Mouse (Mus musculus): ENCODE measurements around the gene Adat1. TPM values are rescaled to one million over a fixed set of nuclear protein-coding genes. Genes with fewer than 3 reads are reported as not detected.
A peak's percentile ranks its signal among the peaks of the same experiment; 100 is the strongest.

Adat1 gene
- total and polyA plus RNA-seq, 3 experiments = 8.3 to 9.3 TPM; not detected in 1

DNA sequence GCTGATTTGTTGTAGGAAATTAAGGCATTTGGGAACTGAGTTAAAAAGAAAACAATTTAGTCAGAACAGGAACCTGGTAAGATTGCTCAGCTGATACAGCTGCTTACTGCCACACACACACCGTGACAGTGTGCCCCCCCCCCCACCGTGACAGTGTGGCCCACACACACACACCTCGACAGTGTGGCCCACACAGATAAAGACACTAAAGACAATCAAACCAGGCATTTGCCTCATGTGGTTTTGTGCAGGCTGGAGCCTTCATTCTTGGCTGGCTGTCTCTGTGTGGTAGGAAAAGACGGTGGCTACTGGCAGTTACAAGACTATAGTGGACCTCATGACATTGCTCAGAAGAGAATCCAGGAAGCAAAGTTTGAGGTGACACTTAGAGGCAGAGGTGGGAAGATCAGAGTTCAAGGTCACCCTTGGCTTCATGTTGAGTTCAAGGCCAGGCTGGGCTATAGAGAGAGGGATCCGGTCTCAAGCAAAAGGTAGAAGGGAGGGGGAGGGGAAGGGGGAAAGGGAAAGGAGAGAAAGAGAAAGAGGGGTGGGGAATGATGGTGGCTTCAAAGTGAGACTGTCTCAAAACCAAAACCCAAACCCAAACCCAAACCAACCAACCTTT, 24.7 kb downstream of the Adat1 start (continued):
- TF ChIP-seq UBTF (IDR thresholded peaks at IDR 0.05; ENCODE audit: borderline replicate concordance, insufficient read depth, low read depth, low read length) (no peak), CHD2 (IDR thresholded peaks at IDR 0.05; ENCODE audit: low read length) (no peak), CHD1 (IDR thresholded peaks at IDR 0.05; ENCODE audit: low read depth, low read length) (no peak), ELF1 (IDR thresholded peaks at IDR 0.05; ENCODE audit: low read depth, low read length) (no peak), MXI1 (IDR thresholded peaks at IDR 0.05; ENCODE audit: low read depth, low read length) (peak; percentile 72; the same call in 1 of the 2 replicates)

DNA sequence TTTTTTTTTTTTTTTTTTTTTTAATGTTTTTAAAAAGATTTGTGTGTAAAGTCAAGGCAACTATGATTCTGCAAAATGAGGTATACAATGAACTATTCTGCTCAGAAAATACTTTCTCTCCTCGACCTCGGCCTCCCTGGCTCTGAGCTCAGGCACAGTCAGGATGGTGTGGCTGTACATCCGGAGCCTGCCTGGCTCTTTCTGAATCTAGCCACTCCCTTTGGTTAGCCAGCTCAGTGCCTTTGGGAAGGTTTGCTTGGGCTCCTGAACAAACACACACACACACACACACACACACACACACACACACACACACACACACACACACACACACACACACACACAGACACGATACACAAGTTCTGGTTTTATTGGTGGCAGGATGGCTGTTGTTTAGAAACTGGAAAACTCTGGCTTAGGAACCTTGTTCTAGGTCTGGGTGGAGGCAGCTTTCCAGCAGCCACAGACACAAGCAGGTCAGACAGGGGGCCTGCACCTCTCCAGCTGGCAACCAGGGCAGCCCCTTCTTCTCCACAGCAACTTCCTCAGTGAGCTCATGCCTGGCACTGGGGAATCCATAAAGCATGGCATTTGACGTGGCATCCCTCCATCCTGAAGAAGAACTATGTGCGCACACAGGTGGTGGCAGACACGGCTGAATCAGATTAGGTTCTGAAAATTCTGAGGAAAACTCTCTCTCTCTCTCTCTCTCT, 27.1 kb downstream of the Adat1 start:
- H3K27me3 ChIP-seq (ENCODE audit: control insufficient read depth in 1 of 2, insufficient read depth in 2 of 2, low read length in 2 of 2) = no peaks in the 10 kb centered on the region
- H3K79me2 ChIP-seq (ENCODE audit: control insufficient read depth, insufficient read depth, low read length, poor library complexity) = no peaks in the 10 kb centered on the region
- H3K36me3 ChIP-seq (ENCODE audit: control insufficient read depth in 1 of 2, insufficient read depth in 2 of 2, low read length in 2 of 2) = peaks cover 0 to 7% of the 10 kb centered on the region in 2 experiments; a peak in 3 of 4 replicates
- H3K4me3 ChIP-seq (ENCODE audit: control insufficient read depth in 1 of 2, insufficient read depth in 1 of 2, low read depth in 2 of 2, low read length in 2 of 2) = no peak overlapping the region
- DNase-seq (ENCODE audit: low read depth, low spot score) = no peak
- no peak overlapping the region for H3K9ac ChIP-seq (ENCODE audit: control insufficient read depth, low read depth, low read length, poor library complexity, severe bottlenecking)
- no peaks in the 10 kb centered on the region for H3K9me3 ChIP-seq (replicated peaks; ENCODE audit: insufficient read depth, low read length)
- no peak overlapping the region for H3K27ac ChIP-seq (ENCODE audit: control insufficient read depth, low read depth, low read length)
- peaks cover 2 to 12% of the 10 kb centered on the region in 2 experiments; a peak in 3 of 4 replicates for H3K4me1 ChIP-seq (ENCODE audit: control insufficient read depth in 1 of 2, insufficient read depth in 2 of 2, low read length in 2 of 2)
- no peak for TF ChIP-seq JUND (IDR thresholded peaks at IDR 0.05; ENCODE audit: low read depth, low read length)
- TF ChIP-seq ZNF384 (IDR thresholded peaks at IDR 0.05; ENCODE audit: low read depth, low read length) = peak; percentile 42; the same call in 1 of the 2 replicates
- no peak for TF ChIP-seq ZC3H11A (IDR thresholded peaks at IDR 0.05; ENCODE audit: low read depth, low read length)
- no peak for TF ChIP-seq POLR2AphosphoS5 (IDR thresholded peaks at IDR 0.05; ENCODE audit: borderline replicate concordance, low read depth, low read length)
- no peak for TF ChIP-seq MAFK (IDR thresholded peaks at IDR 0.05; ENCODE audit: borderline replicate concordance, low read depth, low read length)

DNA sequence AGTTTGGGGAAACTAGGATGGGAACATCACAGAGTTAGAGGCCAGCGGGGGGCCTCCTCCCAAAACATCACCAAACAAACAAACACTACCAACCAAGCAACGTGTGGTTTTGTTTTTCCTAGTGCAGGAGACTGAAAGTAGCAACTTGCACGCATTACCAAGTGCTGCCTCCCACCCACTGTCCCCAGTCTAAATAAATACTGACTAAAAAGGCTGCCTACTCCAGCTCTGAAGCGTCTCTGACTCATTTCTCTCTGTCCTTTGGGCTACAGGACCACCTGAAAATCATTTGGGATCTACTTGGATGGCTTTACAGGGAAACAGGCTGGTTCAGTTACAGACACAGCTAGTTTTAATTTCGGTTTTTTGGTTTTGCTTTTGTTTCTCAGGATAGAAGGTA, 27.8 kb downstream of the Adat1 start:
- Histone ChIP-seq H3K27me3 (ENCODE audit: control insufficient read depth in 1 of 2, insufficient read depth in 2 of 2, low read length in 2 of 2) (no peaks in the 10 kb centered on the region), H3K9ac (ENCODE audit: control insufficient read depth, low read depth, low read length, poor library complexity, severe bottlenecking) (no peak overlapping the region), H3K36me3 (ENCODE audit: control insufficient read depth in 1 of 2, insufficient read depth in 2 of 2, low read length in 2 of 2) (peaks cover 0 to 7% of the 10 kb centered on the region in 2 experiments; a peak in 3 of 4 replicates), H3K79me2 (ENCODE audit: control insufficient read depth, insufficient read depth, low read length, poor library complexity) (no peaks in the 10 kb centered on the region), H3K4me3 (ENCODE audit: control insufficient read depth in 1 of 2, insufficient read depth in 1 of 2, low read depth in 2 of 2, low read length in 2 of 2) (no peak overlapping the region), H3K27ac (ENCODE audit: control insufficient read depth, low read depth, low read length) (no peak overlapping the region), H3K9me3 (replicated peaks; ENCODE audit: insufficient read depth, low read length) (no peaks in the 10 kb centered on the region), H3K4me1 (ENCODE audit: control insufficient read depth in 1 of 2, insufficient read depth in 2 of 2, low read length in 2 of 2) (peaks cover 2 to 12% of the 10 kb centered on the region in 2 experiments; a peak in 3 of 4 replicates)
- TF ChIP-seq GABPA (IDR thresholded peaks at IDR 0.05; ENCODE audit: low read depth, low read length) = no peak
- DNase-seq (ENCODE audit: low read depth, low spot score) = no peak
